Mouse (Mus musculus) stomach, embryonic 16.5 days (tissue): ENCODE measurements around the gene Cdc37. TPM values are rescaled to one million over a fixed set of nuclear protein-coding genes. Genes with fewer than 3 reads are reported as not detected.

Experiments used
- ATAC-seq: fragments of 200-750 bp; cut with Nextera tagmentation; 2 replicates; pipeline ENCODE4 v1.8.0; 2017; ENCODE audit warnings: moderate number of reproducible peaks, moderate TSS enrichment; ENCODE audit not compliant: insufficient read depth, low FRiP score
- H3K27ac ChIP-seq: fragments of 300-500 bp; sonication (generic); 2 replicates; pipeline ENCODE4 v1.5.1; 2014; ENCODE audit warnings: low read length
- H3K27me3 ChIP-seq: fragments of 300-500 bp; sonication (generic); 2 replicates; pipeline ENCODE4 v1.6.1; 2014; ENCODE audit warnings: low read length, control low read depth, mixed read lengths; ENCODE audit not compliant: control insufficient read depth, insufficient read depth
- H3K36me3 ChIP-seq: fragments of 300-500 bp; sonication (generic); 2 replicates; pipeline ENCODE4 v1.6.1; 2014; ENCODE audit warnings: low read length; ENCODE audit not compliant: control insufficient read depth, insufficient read depth
- H3K4me1 ChIP-seq: fragments of 300-500 bp; sonication (generic); 2 replicates; pipeline ENCODE4 v1.6.1; 2014; ENCODE audit warnings: low read length, control low read depth, mixed read lengths; ENCODE audit not compliant: control insufficient read depth, insufficient read depth
- H3K4me2 ChIP-seq: fragments of 300-500 bp; sonication (generic); 2 replicates; pipeline ENCODE4 v1.6.1; 2014; ENCODE audit warnings: low read depth, low read length, mixed read lengths
- H3K4me3 ChIP-seq: fragments of 300-500 bp; sonication (generic); replicated peaks from 2 replicates; pipeline ENCODE4 v1.5.1; 2014; ENCODE audit warnings: mild to moderate bottlenecking, low read length
- H3K9ac ChIP-seq: fragments of 300-500 bp; sonication (generic); 2 replicates; pipeline ENCODE4 v1.6.1; 2014; ENCODE audit warnings: low read length
- H3K9me3 ChIP-seq: fragments of 300-500 bp; sonication (generic); replicated peaks from 2 replicates; pipeline ENCODE4 v1.6.1; 2016; ENCODE audit warnings: low read length, control low read depth; ENCODE audit not compliant: control insufficient read depth
- WGBS: fragments of 180-500 bp; shearing (Covaris S2); extraction: QIAGEN DNeasy Blood & Tissue Kit; methylation state at CpG from one replicate; pipeline ENCODE4 v1.1.7; 2014; 5-methylcytosine and 5-hydroxymethylcytosine counted together
- polyA plus RNA-seq: library from polyadenylated mRNA; unstranded; fragments of >200 nt; fragmentation: Nextera tagmentation; extraction: Ambion mirVana; gene quantifications from 2 replicates; pipeline ENCODE4 v1.2.1, GENCODE M21; 2015

Gene Cdc37
- polyA plus RNA-seq, 1 experiment from 2014 or later, result 250 TPM

DNA sequence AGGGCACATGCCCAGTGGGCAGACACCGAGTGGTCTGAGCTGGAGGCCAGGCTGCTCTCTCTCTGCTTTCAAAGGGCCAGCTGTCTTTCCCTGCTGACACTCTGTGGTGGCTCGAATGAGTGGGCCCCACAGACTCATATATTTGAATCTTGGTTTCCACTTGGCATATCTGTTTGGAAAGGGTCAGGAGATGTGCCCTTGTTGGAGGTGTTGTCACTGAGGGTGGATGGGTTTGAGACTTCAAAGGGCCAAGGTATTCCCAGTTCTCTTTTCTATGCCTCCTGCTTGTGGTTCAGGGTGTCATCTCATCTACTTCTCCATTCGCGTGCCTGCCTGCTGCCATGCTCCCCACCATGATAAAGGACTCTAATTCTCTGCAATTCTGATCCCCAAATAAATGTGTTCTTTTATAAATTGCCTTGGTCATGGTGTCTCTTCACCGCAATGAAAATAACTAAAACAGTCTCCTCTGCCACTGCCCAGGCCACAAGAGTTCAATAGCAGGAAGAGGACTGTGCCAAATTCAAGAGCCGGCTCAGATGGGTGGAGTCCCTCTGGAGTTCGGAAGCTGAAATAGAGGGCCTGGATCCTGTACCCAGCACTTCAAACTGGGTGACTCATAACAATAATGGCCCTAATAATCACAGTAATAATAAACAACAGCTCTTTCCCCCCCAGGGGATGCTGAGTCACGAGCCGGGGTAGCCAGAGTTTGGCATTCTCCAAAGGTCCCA, 15.0 kb downstream of the Cdc37 start:
- H3K9ac ChIP-seq, result no peak overlapping the region
- H3K4me1 ChIP-seq, result peaks cover 5% of the 10 kb centered on the region
- no peak overlapping the region for H3K27ac ChIP-seq
- no peak overlapping the region for H3K4me2 ChIP-seq
- no peaks in the 10 kb centered on the region for H3K9me3 ChIP-seq
- WGBS, result 58% methylated on average over 9 of the region's 9 CpGs
- no peaks in the 10 kb centered on the region for H3K27me3 ChIP-seq
- peaks cover 3% of the 10 kb centered on the region for H3K36me3 ChIP-seq
- H3K4me3 ChIP-seq, result no peak overlapping the region
- ATAC-seq, result no peak

DNA sequence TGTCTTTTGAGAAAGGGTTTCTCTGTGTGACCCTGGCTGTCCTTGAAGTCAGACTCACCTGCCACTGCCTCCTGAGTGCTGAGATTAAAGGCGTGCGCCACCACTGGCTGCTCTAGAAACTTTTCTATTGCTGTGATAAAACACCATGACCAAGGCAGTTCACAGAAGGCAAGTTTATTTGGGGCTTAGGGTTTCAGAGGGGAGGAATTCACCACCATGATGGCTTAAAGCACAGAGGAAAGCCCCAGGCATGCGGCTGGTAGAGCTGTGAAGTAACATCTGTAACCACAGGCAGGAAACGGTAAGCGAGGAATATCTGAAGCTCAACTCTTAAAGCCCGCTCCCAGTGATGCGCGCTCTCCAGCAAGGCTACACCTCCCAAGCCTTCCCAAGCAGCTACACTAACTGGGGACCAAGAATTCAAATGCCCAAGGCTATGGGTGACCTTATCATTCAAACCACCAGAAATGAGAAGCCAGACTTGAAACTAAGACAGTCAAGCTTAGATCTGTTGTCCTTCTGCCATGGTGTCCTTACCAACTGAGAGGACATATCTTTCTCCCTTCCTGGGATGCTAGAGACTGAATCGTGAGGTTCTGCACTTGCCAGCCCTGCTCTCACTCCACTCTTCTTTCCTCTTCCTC, 16.6 kb downstream of the Cdc37 start:
- WGBS, result 76% methylated on average over 9 of the region's 9 CpGs

DNA sequence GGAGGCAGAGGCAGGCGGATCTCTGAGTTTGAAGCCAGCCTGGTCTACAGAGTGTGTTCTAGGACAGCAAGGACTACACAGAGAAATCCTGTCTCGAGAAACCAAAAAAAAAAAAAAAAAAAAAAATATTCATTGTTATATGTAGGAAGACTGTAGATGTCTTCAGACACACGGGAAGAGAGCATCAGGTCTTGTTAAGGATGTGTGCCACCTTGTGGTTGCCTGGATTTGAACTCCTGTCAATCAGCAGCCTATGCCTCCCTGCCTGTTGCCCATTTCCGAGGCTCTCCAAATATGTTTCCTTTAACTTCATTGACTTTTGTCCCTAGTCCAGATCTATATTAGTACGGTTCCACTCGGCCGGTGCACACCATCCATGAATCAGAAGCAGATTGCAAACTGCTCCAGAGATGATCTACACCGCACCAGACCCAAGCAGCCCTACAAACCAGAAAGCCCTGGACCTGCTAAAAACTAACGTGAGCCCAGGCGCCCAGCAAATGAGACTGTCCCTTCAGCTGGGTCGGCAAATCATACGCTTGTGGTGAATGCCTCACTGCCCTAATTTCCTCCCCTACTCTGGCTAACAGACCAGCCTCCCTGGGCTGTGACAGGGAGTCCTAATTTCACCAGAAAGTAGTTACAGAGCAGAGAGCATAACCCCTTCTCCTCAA, 17.5 kb downstream of the Cdc37 start:
- Histone ChIP-seq H3K4me3 (no peak overlapping the region), H3K36me3 (no peaks in the 10 kb centered on the region), H3K27me3 (no peaks in the 10 kb centered on the region), H3K9ac (no peak overlapping the region), H3K4me1 (peaks cover 5% of the 10 kb centered on the region), H3K9me3 (no peaks in the 10 kb centered on the region), H3K27ac (no peak overlapping the region), H3K4me2 (no peak overlapping the region)
- 82% methylated on average over 12 of the region's 12 CpGs for WGBS
- ATAC-seq, result no peak

More for the DNA sequence above, 16.6 kb downstream of the Cdc37 start:
- Histone ChIP-seq H3K4me1 (peaks cover 5% of the 10 kb centered on the region), H3K27me3 (no peaks in the 10 kb centered on the region), H3K9ac (no peak overlapping the region), H3K27ac (no peak overlapping the region), H3K4me2 (no peak overlapping the region), H3K36me3 (no peaks in the 10 kb centered on the region), H3K9me3 (no peaks in the 10 kb centered on the region), H3K4me3 (no peak overlapping the region)
- no peak for ATAC-seq

DNA sequence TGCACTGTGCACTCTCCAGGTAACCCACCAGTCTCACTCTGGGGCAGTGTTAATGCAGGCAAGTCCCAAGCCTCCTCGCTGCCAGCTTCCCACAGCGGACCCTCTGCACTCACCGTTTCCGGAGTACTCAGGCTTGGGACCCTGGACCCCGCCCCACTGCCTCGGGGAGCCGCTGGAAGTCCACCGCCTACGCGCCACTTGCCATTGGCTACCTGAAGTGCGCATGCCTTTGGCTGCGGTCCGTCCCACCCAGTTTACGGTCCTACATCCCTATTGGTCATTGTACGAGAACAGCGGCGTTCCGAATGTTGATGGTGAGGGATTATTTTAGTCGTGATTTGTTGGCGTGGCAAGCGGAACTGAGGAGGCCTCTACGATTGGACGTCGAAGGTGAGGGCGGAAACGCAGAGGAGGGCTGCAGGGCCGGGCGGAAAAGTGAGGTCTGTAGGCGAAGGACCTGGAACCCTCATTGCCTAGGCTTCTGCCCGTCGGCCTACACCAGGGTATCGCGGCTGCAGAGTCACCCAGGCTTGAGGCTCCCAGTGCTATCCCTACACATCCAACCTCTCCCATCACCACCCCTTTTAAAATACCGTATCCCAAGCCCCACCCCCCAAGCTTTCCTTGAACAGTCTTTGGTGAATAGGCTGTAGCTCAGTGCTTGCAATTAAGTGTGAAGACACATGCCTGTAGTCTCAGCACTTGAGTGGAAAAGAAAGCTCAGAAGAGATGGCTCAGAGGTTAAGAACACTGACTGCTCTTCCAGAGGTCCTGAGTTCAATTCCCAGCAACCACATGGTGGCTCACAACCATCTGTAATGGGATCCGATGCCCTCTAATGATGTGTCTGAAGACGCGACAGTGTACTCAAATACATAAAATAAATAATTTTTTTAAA, 18.5 kb downstream of the Cdc37 start, which contains the start of gene Tyk2:
Gene Tyk2, minus strand, starts transcription at position 185 of the 898 bp plus-strand sequence.
- no peaks in the 10 kb centered on the region for H3K27me3 ChIP-seq
- no peaks in the 10 kb centered on the region for H3K36me3 ChIP-seq
- ATAC-seq, result peak; percentile 97
- H3K4me1 ChIP-seq, result peaks cover 5% of the 10 kb centered on the region
- H3K27ac ChIP-seq, result peak within 1 kb of the TSS; percentile 68
- H3K4me2 ChIP-seq, result peak within 1 kb of the TSS; percentile 71
- peak within 1 kb of the TSS; percentile 76 for H3K9ac ChIP-seq
- WGBS, result 6% methylated on average over 37 of the region's 37 CpGs
- no peaks in the 10 kb centered on the region for H3K9me3 ChIP-seq
- H3K4me3 ChIP-seq, result peak within 1 kb of the TSS; percentile 76

DNA sequence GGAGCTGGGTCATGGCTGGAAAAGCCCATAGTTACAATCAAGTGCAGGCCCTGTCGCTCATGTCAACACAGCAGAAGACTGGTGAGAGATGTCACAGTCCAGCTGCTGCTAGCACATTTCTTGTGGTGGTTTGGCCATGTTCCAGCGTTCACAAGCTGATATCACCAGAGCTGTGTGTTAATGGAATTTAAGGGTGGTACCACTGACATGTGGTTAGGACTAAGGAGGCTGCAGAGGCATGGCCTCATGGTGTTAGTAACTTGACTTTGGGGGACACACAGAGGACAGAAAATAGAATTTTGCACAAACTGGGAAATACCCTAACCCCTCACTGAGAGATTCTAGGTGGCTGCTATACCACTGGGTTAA, 23.5 kb downstream of the Cdc37 start:
- Histone ChIP-seq H3K27me3 (no peaks in the 10 kb centered on the region), H3K27ac (no peak overlapping the region), H3K36me3 (peaks cover 10% of the 10 kb centered on the region; the same call in 1 of the 2 replicates), H3K4me1 (peaks cover 5% of the 10 kb centered on the region), H3K4me2 (no peak overlapping the region), H3K4me3 (no peak overlapping the region), H3K9me3 (no peaks in the 10 kb centered on the region), H3K9ac (no peak overlapping the region)
- no peak for ATAC-seq
- 62% methylated on average over 2 of the region's 2 CpGs for WGBS

DNA sequence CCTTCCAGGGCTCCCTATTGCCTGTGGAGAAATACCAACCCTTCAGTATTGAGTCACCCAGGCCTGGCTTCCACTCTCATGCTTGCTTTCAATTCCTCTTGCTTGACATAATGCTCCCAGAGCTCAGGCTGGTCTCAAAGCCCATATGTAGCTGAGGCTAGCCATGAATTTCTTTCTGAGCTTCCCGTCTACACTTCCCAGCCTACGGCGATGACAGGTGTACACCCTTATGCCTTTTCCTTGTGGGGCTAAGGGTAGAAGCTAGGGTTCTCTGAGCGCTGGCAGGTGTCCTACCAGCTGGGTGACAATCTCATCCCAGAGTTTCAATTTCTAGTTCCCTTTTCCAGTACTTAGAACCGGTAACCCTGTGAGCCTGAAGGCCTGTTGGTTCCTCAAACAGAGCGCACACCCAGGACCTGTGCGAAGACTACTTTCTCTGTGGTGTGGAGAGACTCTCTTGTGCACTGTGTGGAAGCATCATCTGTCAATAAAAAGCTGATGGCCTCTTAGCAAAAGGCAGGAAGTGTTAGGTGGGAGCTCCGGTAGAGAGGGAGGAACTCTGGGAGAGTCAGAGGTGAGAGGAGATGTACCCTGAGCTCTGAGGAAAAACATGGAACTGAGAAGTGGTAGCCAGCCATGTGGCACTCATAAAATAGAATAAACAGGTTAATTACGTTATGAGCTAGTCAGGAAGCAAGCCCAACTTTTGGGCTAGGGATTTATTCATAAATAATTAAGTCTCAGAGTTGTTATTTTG, 24.1 kb downstream of the Cdc37 start:
- Histone ChIP-seq H3K27me3 (no peaks in the 10 kb centered on the region), H3K9me3 (no peaks in the 10 kb centered on the region), H3K4me1 (peaks cover 5% of the 10 kb centered on the region), H3K4me3 (no peak overlapping the region), H3K9ac (no peak overlapping the region), H3K4me2 (no peak overlapping the region), H3K27ac (no peak overlapping the region), H3K36me3 (peaks cover 10% of the 10 kb centered on the region; the same call in 1 of the 2 replicates)
- 87% methylated on average over 9 of the region's 9 CpGs for WGBS
- ATAC-seq, result no peak

DNA sequence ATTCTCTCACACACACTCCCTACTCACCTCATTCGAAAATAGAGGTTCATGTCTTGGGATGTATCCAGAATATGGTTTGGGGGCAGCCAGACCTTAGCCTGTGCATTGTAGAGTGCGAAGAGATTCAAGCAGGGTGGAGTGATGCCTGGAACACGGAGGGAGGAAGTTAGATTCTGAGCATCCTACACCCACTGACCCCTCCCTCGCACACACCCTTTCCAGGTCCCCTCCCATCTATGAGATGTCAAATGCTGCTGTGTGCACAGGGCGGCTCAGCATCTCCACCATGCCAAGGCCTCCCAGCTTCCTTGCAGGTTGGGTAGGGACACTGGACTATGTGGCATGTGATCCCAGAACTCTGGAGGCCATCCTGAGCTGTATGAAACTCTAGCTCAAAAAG, 24.9 kb downstream of the Cdc37 start:
- Histone ChIP-seq H3K4me3 (no peak overlapping the region), H3K36me3 (peaks cover 10% of the 10 kb centered on the region; the same call in 1 of the 2 replicates), H3K9me3 (no peaks in the 10 kb centered on the region), H3K4me2 (no peak overlapping the region), H3K27ac (no peak overlapping the region), H3K27me3 (no peaks in the 10 kb centered on the region), H3K4me1 (no peaks in the 10 kb centered on the region), H3K9ac (no peak overlapping the region)
- 77% methylated on average over 5 of the region's 5 CpGs for WGBS
- ATAC-seq, result no peak

DNA sequence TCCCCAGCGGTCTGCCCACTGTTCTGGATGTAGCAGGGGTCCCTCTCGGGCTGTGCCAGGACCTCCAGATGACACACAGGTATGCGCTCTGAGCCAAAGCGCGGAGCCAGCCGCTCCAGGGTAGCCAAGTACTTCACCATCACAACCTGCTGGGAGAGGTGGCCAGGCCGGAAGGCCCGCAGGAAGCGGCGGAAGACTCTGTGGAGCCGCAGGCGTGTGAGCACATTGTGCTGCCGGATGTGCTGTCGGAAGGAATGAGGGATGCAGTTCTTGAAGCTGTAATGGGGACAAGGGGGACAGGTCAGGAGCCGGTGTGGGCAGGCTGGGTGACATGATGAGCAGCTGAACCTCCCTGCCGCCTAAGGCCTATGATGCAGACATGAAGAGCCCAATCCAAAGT, 28.3 kb downstream of the Cdc37 start:
- H3K27me3 ChIP-seq, result no peaks in the 10 kb centered on the region
- no peak overlapping the region for H3K27ac ChIP-seq
- H3K9ac ChIP-seq, result no peak overlapping the region
- no peak overlapping the region for H3K4me2 ChIP-seq
- H3K9me3 ChIP-seq, result no peaks in the 10 kb centered on the region
- 88% methylated on average over 16 of the region's 16 CpGs for WGBS
- no peak for ATAC-seq
- H3K4me1 ChIP-seq, result no peaks in the 10 kb centered on the region
- H3K36me3 ChIP-seq, result peaks cover 10% of the 10 kb centered on the region; the same call in 1 of the 2 replicates
- no peak overlapping the region for H3K4me3 ChIP-seq
